Mouse (Mus musculus): ENCODE data around the gene Gm49711.

DNA sequence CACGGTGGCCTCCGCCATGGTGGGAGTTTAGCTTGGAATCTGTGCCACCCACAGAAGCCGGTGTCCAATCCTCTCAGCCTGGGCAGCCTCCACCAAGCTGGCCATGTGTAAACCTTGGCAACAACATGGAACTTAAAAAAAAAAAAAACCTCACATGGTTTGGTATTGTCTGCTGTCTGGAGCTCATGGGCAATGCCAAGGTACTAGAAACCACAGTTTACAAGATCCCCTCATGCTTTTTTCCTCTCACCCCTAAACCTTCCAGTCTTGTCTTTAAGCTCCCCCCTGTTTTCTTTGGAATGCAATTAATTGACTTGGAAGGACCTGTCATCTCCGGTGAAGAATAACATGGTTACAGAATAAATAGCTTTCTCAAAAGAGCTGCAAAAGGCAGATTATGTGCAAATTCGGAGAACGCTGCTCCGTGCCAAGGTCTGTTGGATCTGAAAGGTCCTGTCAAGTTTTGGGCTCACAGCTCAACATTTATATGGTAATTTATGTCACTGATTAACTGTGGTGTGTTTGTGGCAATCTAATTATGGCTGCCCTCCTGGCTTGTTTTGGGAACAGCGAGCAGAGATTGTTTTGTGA lies 138.7 kb downstream of the Gm49711 start:
- no peak for TF ChIP-seq POLR2A (IDR thresholded peaks at IDR 0.05; ENCODE audit: extremely low read depth, insufficient read depth, low read length)
- TF ChIP-seq CTCF (IDR thresholded peaks at IDR 0.05; ENCODE audit: extremely low read depth, insufficient read depth, low read length) = no peak

All from cortical plate, adult 2 months (tissue).